Mouse (Mus musculus): ENCODE measurements around the gene Epb41l3. TPM values are rescaled to one million over a fixed set of nuclear protein-coding genes. Genes with fewer than 3 reads are reported as not detected.

Epb41l3 gene
- polyA plus RNA-seq, 1 experiment from 2014 or later, result 67.3 TPM

DNA sequence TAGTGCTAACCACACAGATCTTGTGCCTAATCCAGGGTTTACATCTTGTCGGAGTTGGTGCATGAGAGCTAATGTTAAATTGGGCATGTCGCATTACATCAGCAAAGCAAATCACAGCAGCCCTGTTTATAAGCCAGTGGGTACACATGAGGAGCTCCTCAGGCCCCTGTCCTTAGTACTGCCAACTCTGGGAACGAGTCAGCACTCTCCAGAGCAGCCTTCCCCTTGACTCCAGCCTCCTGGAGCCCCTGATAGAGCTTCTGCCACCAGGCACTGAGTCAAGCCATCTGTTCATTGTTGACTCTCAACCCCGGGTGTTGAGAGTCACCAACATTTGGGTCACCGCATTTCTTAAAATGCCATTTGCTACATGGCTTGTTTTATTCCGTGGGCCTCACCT is 192.0 kb downstream of the Epb41l3 start:
- Histone ChIP-seq H3K27me3 (no peaks in the 10 kb centered on the region), H3K9ac (replicated peaks) (no peak overlapping the region), H3K27ac (replicated peaks) (no peak overlapping the region), H3K36me3 (no peaks in the 10 kb centered on the region), H3K4me2 (replicated peaks) (no peak overlapping the region), H3K4me3 (no peak overlapping the region), H3K4me1 (0 out of 2 replicates have a peak, but pooled peaks cover 5% of the 10 kb centered on the region), H3K9me3 (no peaks in the 10 kb centered on the region)
- 58% methylated on average over 6 of the region's 6 CpGs for WGBS
- ATAC-seq (replicated peaks), result no peak

DNA sequence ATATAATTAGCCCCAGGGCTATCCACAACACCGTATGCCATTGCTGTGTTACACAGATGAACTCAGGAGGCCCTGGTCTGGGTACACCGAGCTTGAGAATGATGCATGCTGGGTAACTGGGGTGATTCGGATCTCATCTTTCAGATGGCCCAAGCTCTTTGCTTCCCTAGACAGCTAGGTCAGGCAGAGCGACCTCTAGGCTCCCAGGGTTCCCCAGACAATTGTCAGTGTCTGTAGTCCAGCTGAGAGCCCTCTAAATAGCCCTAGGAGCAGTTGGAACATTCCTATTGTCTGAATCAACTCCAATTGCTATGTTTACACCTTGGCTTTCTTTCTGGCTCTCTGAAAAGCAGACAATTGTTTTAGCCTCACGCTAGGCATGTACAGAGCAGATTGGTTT is 201.9 kb downstream of the Epb41l3 start:
- Histone ChIP-seq H3K27ac (replicated peaks) (no peak overlapping the region), H3K4me1 (no peaks in the 10 kb centered on the region), H3K4me2 (replicated peaks) (no peak overlapping the region), H3K4me3 (no peak overlapping the region), H3K9me3 (no peaks in the 10 kb centered on the region), H3K36me3 (no peaks in the 10 kb centered on the region), H3K27me3 (no peaks in the 10 kb centered on the region), H3K9ac (replicated peaks) (no peak overlapping the region)
- ATAC-seq (replicated peaks), result no peak
- 17% methylated on average over 5 of the region's 5 CpGs for WGBS

DNA sequence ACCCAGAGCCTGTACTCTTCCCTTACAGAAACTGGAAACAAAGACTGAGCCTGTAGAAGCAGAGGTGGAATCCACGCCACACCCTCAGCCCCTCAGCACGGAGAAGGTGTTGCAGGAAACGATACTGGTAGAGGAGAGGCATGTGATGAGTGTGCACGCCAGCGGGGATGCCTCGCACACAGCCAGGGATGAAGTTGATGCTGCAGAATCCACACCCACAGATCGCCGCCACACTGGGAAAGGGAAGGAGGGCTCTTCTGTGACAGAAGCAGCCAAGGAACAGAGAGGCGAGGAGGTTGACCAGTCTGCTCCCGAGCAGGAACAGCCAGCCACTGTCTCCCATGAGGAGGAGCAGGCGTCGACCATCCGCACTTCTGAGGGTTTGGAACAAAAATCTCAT is 209.0 kb downstream of the Epb41l3 start:
- Histone ChIP-seq H3K9me3 (no peaks in the 10 kb centered on the region), H3K4me2 (replicated peaks) (no peak overlapping the region), H3K27ac (replicated peaks) (no peak overlapping the region), H3K4me3 (no peak overlapping the region), H3K27me3 (no peaks in the 10 kb centered on the region), H3K36me3 (peaks cover 43% of the 10 kb centered on the region), H3K9ac (replicated peaks) (no peak overlapping the region), H3K4me1 (no peaks in the 10 kb centered on the region)
- ATAC-seq (replicated peaks), result no peak
- 96% methylated on average over 13 of the region's 13 CpGs for WGBS

DNA sequence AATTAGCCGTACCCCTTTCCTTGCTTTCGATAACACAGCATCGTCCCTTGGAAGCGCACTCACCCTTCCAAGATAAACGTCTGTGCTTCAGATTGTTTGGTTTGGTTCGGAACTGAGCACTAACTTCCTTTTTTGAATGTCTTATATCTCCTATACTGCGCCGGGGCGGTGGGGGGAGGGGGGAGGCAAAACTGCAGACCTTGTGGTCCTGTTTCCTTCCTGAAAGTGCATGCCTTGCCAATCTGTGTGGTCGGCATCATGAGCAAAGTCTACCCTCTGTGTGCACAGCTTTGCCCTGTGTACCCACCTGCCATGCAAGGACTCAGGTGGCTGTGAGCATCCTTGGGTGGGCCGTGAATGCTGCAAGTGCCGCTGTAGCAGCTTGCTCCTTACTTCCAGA is 212.6 kb downstream of the Epb41l3 start:
- no peaks in the 10 kb centered on the region for H3K9me3 ChIP-seq
- ATAC-seq (replicated peaks), result no peak
- H3K4me2 ChIP-seq (replicated peaks), result no peak overlapping the region
- H3K9ac ChIP-seq (replicated peaks), result no peak overlapping the region
- 97% methylated on average over 12 of the region's 12 CpGs for WGBS
- H3K4me3 ChIP-seq, result no peak overlapping the region
- H3K27ac ChIP-seq (replicated peaks), result no peak overlapping the region
- H3K36me3 ChIP-seq, result peaks cover 37% of the 10 kb centered on the region
- H3K27me3 ChIP-seq, result no peaks in the 10 kb centered on the region
- H3K4me1 ChIP-seq, result no peaks in the 10 kb centered on the region

DNA sequence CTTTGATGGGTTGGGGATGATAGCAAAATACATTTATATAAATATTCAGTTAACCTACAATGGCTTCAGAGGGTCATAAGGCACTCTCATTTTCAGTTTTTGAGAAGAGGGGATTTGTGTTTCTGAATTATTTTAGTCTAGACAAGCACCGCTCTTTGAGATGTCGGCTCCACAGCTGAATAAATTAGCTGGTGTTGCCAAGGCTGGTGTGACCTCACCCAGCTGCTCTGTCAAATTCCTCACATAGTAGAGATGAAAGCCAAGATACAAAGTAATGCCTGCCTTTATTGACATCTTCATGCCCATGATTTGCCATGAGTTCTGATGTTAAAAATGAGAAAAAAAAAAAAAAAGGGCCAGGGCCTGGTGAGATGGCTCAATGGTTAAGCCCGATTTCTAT is 214.8 kb downstream of the Epb41l3 start:
- H3K4me1 ChIP-seq, result no peaks in the 10 kb centered on the region
- peak overlapping the region; percentile 50 for H3K27ac ChIP-seq (replicated peaks)
- no peak overlapping the region for H3K4me3 ChIP-seq
- no peaks in the 10 kb centered on the region for H3K9me3 ChIP-seq
- no peak overlapping the region for H3K4me2 ChIP-seq (replicated peaks)
- no peak for ATAC-seq (replicated peaks)
- H3K27me3 ChIP-seq, result no peaks in the 10 kb centered on the region
- peaks cover 34% of the 10 kb centered on the region for H3K36me3 ChIP-seq
- H3K9ac ChIP-seq (replicated peaks), result no peak overlapping the region
- WGBS, result 70% methylated on average over 3 of the region's 3 CpGs

DNA sequence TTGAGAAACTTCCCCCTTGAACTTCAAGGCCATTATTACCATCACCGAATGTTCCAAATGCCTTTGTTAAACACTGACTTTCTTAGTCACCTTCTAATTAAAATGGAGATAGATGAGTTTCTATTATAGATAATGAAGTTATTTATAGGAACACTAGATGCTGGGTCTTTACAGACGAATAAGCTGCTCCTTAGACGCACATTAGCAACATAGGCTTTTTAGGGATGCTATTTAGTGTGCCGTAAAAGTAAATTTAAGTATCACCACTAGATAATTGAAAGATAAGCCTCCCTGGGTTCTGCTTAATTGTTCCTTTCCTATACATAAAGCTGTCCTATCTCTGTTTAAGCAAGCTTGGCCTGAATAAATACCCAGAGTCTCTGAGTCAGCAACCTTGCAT is 226.1 kb downstream of the Epb41l3 start:
- Histone ChIP-seq H3K27ac (replicated peaks) (no peak overlapping the region), H3K4me2 (replicated peaks) (no peak overlapping the region), H3K4me3 (no peak overlapping the region), H3K9ac (replicated peaks) (no peak overlapping the region), H3K9me3 (no peaks in the 10 kb centered on the region), H3K27me3 (no peaks in the 10 kb centered on the region), H3K4me1 (peaks cover 16% of the 10 kb centered on the region), H3K36me3 (no peaks in the 10 kb centered on the region)
- 72% methylated on average over 4 of the region's 4 CpGs for WGBS
- no peak for ATAC-seq (replicated peaks)

DNA sequence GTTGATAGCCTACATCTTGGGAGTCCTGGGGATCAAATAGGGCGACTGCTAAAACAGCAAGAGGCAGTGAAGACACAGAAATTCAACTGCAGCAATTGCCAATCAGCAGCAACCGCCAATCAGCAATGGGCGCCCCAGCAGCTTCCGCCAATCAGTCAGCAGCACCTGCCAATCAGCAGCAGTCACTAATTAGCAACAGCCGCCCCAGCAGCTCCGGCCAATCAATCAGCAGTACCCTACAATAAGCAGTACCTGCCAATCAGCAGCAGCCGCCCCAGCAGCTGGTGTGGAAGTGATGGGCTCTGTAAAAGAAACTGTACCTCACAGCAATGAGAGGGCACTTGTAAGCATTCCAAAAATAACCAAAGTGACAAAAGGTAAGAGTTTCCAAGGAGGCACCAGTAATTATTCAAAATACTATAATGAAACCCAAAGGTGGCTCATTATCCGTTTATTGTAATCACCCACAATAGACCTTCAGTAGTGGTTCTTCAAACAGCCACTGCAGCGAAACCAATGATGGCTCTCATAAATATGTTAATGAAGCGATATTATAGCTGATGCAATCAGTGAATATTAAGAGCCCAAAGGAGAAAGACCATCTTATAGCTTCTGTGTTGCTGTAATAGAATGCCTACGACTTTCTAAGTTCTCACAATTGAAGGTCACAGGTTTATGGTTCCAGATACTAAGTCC is 228.2 kb downstream of the Epb41l3 start:
- no peaks in the 10 kb centered on the region for H3K9me3 ChIP-seq
- no peaks in the 10 kb centered on the region for H3K36me3 ChIP-seq
- WGBS, result 38% methylated on average over 11 of the region's 11 CpGs
- no peaks in the 10 kb centered on the region for H3K27me3 ChIP-seq
- H3K4me3 ChIP-seq, result no peak overlapping the region
- 0 out of 2 replicates have a peak overlapping the region, but pooled peaks have one; percentile 16 for H3K27ac ChIP-seq (replicated peaks)
- no peak overlapping the region for H3K9ac ChIP-seq (replicated peaks)
- ATAC-seq (replicated peaks), result peak; percentile 92
- peak overlapping the region; percentile 17; the same call in 1 of the 2 replicates for H3K4me2 ChIP-seq (replicated peaks)
- peaks cover 16% of the 10 kb centered on the region for H3K4me1 ChIP-seq

DNA sequence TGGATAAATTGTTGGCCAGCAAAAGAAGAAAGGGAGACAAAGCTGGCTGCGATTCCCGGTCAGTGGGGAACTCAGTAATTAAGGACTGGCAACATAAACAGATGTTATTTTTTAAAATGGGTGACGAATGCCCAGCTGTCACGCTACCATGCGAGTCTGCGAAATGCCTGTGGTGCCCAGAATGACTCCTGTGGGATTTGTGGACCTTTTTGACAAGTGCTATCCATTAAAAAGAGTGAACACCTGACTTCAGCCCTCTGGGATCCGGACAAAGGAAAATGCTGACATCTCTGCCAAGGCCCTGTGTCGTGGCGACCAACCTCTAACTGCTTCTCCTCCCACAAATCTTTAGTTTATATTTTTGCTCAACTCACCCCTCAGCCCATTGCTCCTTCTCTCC is 232.2 kb downstream of the Epb41l3 start:
- Histone ChIP-seq H3K4me2 (replicated peaks) (no peak overlapping the region), H3K27ac (replicated peaks) (no peak overlapping the region), H3K4me1 (peaks cover 17% of the 10 kb centered on the region), H3K36me3 (no peaks in the 10 kb centered on the region), H3K9ac (replicated peaks) (no peak overlapping the region), H3K9me3 (no peaks in the 10 kb centered on the region), H3K4me3 (no peak overlapping the region), H3K27me3 (no peaks in the 10 kb centered on the region)
- 80% methylated on average over 9 of the region's 9 CpGs for WGBS
- no peak for ATAC-seq (replicated peaks)

DNA sequence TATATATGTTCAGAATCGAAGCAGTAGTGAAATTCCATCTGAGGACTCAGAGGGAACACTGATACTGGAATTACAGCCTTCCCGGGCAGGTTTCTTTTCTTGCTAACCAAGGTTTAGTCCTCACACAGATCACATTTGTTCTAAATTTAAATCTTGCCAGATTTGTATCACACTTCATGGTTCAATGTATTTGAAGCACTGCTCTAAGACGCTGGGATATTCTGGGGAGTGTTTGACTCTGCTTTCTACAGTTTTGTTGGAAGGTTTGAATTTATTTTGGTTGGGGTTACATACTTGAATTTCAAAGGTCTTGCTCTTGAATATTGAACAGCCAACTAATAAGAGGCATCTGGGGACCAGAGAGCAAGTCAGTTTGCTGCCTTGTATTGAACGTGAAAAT is 234.4 kb downstream of the Epb41l3 start:
- H3K4me2 ChIP-seq (replicated peaks), result no peak overlapping the region
- no peaks in the 10 kb centered on the region for H3K36me3 ChIP-seq
- no peak overlapping the region for H3K9ac ChIP-seq (replicated peaks)
- WGBS, result 83% methylated on average over 4 of the region's 4 CpGs
- ATAC-seq (replicated peaks), result no peak
- peaks cover 2% of the 10 kb centered on the region; the same call in 1 of the 2 replicates for H3K4me1 ChIP-seq
- H3K27me3 ChIP-seq, result no peaks in the 10 kb centered on the region
- no peak overlapping the region for H3K4me3 ChIP-seq
- H3K27ac ChIP-seq (replicated peaks), result no peak overlapping the region
- H3K9me3 ChIP-seq, result no peaks in the 10 kb centered on the region

DNA sequence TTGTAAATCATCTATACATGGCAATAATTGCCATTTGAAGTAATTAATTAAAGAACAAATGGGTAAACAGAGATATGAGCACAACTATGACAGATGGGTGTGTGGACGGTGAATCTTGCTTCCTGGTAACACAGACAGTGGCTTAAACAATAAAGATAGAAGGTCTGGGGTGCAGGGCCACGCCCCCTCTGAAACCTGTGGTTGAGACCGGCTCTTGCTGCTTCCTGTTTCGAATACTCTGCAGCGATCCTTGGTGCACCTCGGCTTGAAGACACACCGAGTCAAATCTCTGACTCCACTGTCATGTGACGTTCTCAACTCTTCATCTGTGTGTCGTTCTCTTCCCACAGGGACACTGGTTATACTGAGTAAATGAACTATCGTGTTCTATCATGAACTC is 245.0 kb downstream of the Epb41l3 start:
- Histone ChIP-seq H3K9me3 (no peaks in the 10 kb centered on the region), H3K4me2 (replicated peaks) (no peak overlapping the region), H3K27ac (replicated peaks) (no peak overlapping the region), H3K9ac (replicated peaks) (no peak overlapping the region), H3K4me3 (no peak overlapping the region), H3K27me3 (no peaks in the 10 kb centered on the region), H3K4me1 (no peaks in the 10 kb centered on the region), H3K36me3 (no peaks in the 10 kb centered on the region)
- WGBS, result 96% methylated on average over 10 of the region's 10 CpGs
- no peak for ATAC-seq (replicated peaks)

DNA sequence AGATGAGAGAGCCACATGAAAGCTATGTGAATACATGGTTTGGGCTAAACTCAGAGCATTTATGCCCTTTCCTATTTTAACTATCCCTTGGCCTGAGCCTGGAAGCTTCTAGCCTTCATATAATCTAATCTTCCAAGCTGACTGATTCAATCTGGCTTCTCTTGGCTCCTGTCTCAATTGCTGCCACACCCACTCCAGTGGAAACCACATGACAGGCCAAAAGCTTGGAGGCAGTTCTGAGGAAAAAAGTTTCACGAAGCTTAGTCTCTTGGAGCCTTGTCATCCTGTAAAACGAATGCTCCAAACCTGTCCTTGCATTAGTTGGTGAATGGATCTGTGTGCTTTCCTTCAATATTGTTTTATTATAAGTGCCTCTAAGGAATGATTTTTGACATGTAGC is 247.2 kb downstream of the Epb41l3 start:
- Histone ChIP-seq H3K9me3 (no peaks in the 10 kb centered on the region), H3K4me3 (no peak overlapping the region), H3K9ac (replicated peaks) (no peak overlapping the region), H3K27ac (replicated peaks) (no peak overlapping the region), H3K27me3 (no peaks in the 10 kb centered on the region), H3K36me3 (no peaks in the 10 kb centered on the region), H3K4me2 (replicated peaks) (no peak overlapping the region), H3K4me1 (no peaks in the 10 kb centered on the region)
- 97% methylated on average over 2 of the region's 2 CpGs for WGBS
- no peak for ATAC-seq (replicated peaks)

Measured in forebrain, embryonic 15.5 days (tissue).